Mouse (Mus musculus) olfactory bulb, adult 2 months (tissue): ENCODE data around the gene Zfp322a.

Experiments
- CTCF ChIP-seq: fragments of 200-500 bp; IDR thresholded peaks from 2 replicates; pipeline ENCODE4 v1.5.1; 2012; ENCODE audit warnings: low read depth, mild to moderate bottlenecking, low read length, moderate library complexity; ENCODE audit not compliant: insufficient read depth
- POLR2A ChIP-seq: fragments of 200-500 bp; IDR thresholded peaks from 2 replicates; pipeline ENCODE4 v1.6.1; 2012; ENCODE audit warnings: mild to moderate bottlenecking, low read depth, low read length, moderate library complexity; ENCODE audit not compliant: insufficient read depth

DNA sequence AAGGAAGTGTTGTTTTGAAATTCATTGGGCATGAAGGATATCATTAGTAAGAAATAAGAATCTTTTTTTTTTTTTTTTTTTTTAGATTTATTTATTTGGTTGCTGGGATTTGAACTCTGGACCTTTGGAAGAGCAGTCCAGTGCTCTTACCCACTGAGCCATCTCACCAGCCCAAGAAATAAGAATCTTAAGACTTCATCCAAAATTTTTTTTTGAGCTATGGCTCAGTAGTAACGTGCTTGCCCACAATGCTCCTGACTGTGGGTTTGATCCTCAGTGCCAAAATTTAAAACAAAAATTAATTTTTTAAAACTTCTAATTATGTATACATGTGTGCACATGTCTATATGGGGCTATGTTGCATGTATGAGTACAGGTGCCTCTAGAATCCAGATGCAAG, 18.5 kb upstream of the Zfp322a start:
- TF ChIP-seq POLR2A (no peak), CTCF (no peak)
